Mouse (Mus musculus) liver, embryonic 15.5 days (tissue): ENCODE measurements around the gene Rorc. TPM values are rescaled to one million over a fixed set of nuclear protein-coding genes. Genes with fewer than 3 reads are reported as not detected.

Source experiments
- ATAC-seq: fragments of 200-750 bp; cut with Nextera tagmentation; 2 replicates; pipeline ENCODE4 v1.8.0; 2017; ENCODE audit warnings: moderate number of reproducible peaks, mild to moderate bottlenecking, moderate library complexity; ENCODE audit not compliant: insufficient read depth
- H3K27ac ChIP-seq: fragments of 300-500 bp; sonication (generic); replicated peaks from 2 replicates; pipeline ENCODE4 v1.5.1; 2015; ENCODE audit warnings: mild to moderate bottlenecking, inconsistent platforms
- H3K27me3 ChIP-seq: fragments of 300-500 bp; sonication (generic); 2 replicates; pipeline ENCODE4 v1.6.1; 2015; ENCODE audit warnings: mild to moderate bottlenecking, inconsistent platforms
- H3K36me3 ChIP-seq: fragments of 300-500 bp; sonication (generic); replicated peaks from 2 replicates; pipeline ENCODE4 v1.6.1; 2015; ENCODE audit warnings: moderate library complexity, mild to moderate bottlenecking, inconsistent platforms
- H3K4me1 ChIP-seq: fragments of 300-500 bp; sonication (generic); replicated peaks from 2 replicates; pipeline ENCODE4 v1.6.1; 2015; ENCODE audit warnings: inconsistent platforms
- H3K4me2 ChIP-seq: fragments of 300-500 bp; sonication (generic); 2 replicates; pipeline ENCODE4 v1.6.1; 2015; ENCODE audit warnings: moderate library complexity, mild to moderate bottlenecking, inconsistent platforms
- H3K4me3 ChIP-seq: fragments of 300-500 bp; sonication (generic); replicated peaks from 2 replicates; pipeline ENCODE4 v1.5.1; 2015; ENCODE audit warnings: mild to moderate bottlenecking, inconsistent platforms
- H3K9ac ChIP-seq: fragments of 300-500 bp; sonication (generic); 2 replicates; pipeline ENCODE4 v1.6.1; 2015; ENCODE audit warnings: moderate library complexity, mild to moderate bottlenecking, inconsistent platforms
- H3K9me3 ChIP-seq: fragments of 300-500 bp; sonication (generic); replicated peaks from 2 replicates; pipeline ENCODE4 v1.6.1; 2016; ENCODE audit warnings: inconsistent platforms
- WGBS: fragments of 180-500 bp; shearing (Covaris S2); methylation state at CpG from one replicate; pipeline ENCODE4 v1.1.7; 2015; ENCODE audit warnings: mixed read lengths; ENCODE audit not compliant: insufficient replicate concordance; 5-methylcytosine and 5-hydroxymethylcytosine counted together
- polyA plus RNA-seq: library from polyadenylated mRNA; unstranded; fragments of >200 nt; fragmentation: Nextera tagmentation; extraction: Ambion mirVana; gene quantifications from 2 replicates; pipeline ENCODE4 v1.2.1, GENCODE M21; 2015

The Rorc gene
- polyA plus RNA-seq, 1 experiment from 2014 or later = 1.1 TPM

- ATAC-seq = peak; percentile 97
- Histone ChIP-seq H3K4me1 (peaks cover 16% of the 10 kb centered on the region), H3K27ac (0 out of 2 replicates have a peak within 1 kb of the TSS, but pooled peaks have one; percentile 16), H3K4me3 (peak within 1 kb of the TSS; percentile 61), H3K4me2 (peak within 1 kb of the TSS; percentile 88), H3K9ac (peak within 1 kb of the TSS; percentile 47), H3K9me3 (no peaks in the 10 kb centered on the region), H3K36me3 (no peaks in the 10 kb centered on the region), H3K27me3 (peaks cover 14% of the 10 kb centered on the region; the same call in 1 of the 2 replicates)
- 10% methylated on average over 52 of the region's 52 CpGs for WGBS
Observed at GRCm38 (mm10) chr3:94413031-94413679, 40.6 kb downstream of the Rorc start, which contains the start of gene Tdrkh. Gene Tdrkh, plus strand, starts transcription at chr3:94413273.

DNA sequence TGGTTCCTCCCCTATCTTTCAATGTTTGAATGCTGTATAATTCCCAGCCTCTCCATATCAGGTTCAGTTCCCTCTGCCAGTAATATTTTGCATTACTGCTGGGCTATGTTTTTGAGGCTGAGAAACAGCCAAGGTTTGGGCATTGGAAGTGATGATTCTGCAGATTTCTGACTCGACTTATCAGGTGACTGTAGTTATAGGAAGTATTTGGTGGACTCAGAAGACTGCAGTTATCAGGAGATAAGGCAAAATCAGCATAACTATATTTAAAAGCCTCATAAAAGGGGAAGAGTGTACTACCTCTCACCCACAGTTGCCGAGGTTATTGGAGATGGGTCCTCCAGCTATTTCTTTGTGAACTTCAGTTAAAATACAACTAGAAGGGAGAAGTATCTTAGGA, 58.4 kb downstream of the Rorc start:
- ATAC-seq = no peak
- no peak overlapping the region for H3K9ac ChIP-seq
- H3K27me3 ChIP-seq = no peaks in the 10 kb centered on the region
- H3K4me3 ChIP-seq = no peak overlapping the region
- no peak overlapping the region for H3K4me2 ChIP-seq
- WGBS = 8% methylated on average over 2 of the region's 2 CpGs
- no peaks in the 10 kb centered on the region for H3K9me3 ChIP-seq
- H3K36me3 ChIP-seq = no peaks in the 10 kb centered on the region
- H3K27ac ChIP-seq = no peak overlapping the region
- no peaks in the 10 kb centered on the region; the same call in 1 of the 2 replicates for H3K4me1 ChIP-seq

DNA sequence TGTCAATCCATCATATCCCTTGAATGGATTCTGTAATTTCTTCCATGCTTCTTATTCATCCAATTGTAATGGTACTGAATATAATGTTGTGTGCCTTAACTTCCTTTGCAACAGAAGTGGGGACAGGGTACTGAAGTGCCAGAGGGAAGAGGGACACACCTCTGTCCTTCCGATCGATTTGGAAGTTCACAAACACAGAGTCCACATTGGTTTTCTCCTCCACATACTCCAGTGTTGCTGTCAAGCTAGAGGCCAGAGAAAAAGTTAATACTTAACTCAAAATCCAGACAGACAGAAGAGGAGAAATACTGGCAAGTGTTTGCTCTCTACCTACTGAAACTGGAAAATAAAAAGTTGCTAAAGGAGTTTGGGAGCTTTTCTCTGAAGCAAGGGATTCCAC, 61.7 kb downstream of the Rorc start:
- H3K4me1 ChIP-seq = no peaks in the 10 kb centered on the region; the same call in 1 of the 2 replicates
- no peak overlapping the region for H3K4me2 ChIP-seq
- H3K4me3 ChIP-seq = no peak overlapping the region
- H3K9me3 ChIP-seq = no peaks in the 10 kb centered on the region
- no peaks in the 10 kb centered on the region for H3K36me3 ChIP-seq
- 66% methylated on average over 2 of the region's 2 CpGs for WGBS
- peak; percentile 52; the same call in 1 of the 2 replicates for ATAC-seq
- no peak overlapping the region for H3K9ac ChIP-seq
- H3K27ac ChIP-seq = no peak overlapping the region
- no peaks in the 10 kb centered on the region for H3K27me3 ChIP-seq

GRCm38 (mm10) chr3:94436420-94436819, 63.8 kb downstream of the Rorc start:
- H3K9me3 ChIP-seq = no peaks in the 10 kb centered on the region
- no peaks in the 10 kb centered on the region for H3K36me3 ChIP-seq
- no peak overlapping the region for H3K27ac ChIP-seq
- H3K27me3 ChIP-seq = peaks cover 7% of the 10 kb centered on the region
- H3K4me2 ChIP-seq = no peak overlapping the region
- no peak overlapping the region for H3K4me3 ChIP-seq
- 71% methylated on average over 9 of the region's 9 CpGs for WGBS
- no peak overlapping the region for H3K9ac ChIP-seq
- no peaks in the 10 kb centered on the region; the same call in 1 of the 2 replicates for H3K4me1 ChIP-seq
- ATAC-seq = no peak

- no peak overlapping the region for H3K4me2 ChIP-seq
- peaks cover 7% of the 10 kb centered on the region for H3K27me3 ChIP-seq
- no peak for ATAC-seq
- no peak overlapping the region for H3K9ac ChIP-seq
- no peak overlapping the region for H3K4me3 ChIP-seq
- peaks cover 14% of the 10 kb centered on the region for H3K4me1 ChIP-seq
- peaks cover 15% of the 10 kb centered on the region for H3K36me3 ChIP-seq
- no peak overlapping the region for H3K27ac ChIP-seq
- WGBS = 35% methylated on average over 3 of the region's 3 CpGs
- no peaks in the 10 kb centered on the region for H3K9me3 ChIP-seq
Observed at GRCm38 (mm10) chr3:94441182-94441581, 68.6 kb downstream of the Rorc start.

- ATAC-seq = peak; percentile 99
- Histone ChIP-seq H3K36me3 (peaks cover 34% of the 10 kb centered on the region), H3K4me1 (peaks cover 14% of the 10 kb centered on the region), H3K4me3 (peak within 1 kb of the TSS; percentile 98), H3K4me2 (peak within 1 kb of the TSS; percentile 85), H3K9me3 (no peaks in the 10 kb centered on the region), H3K27me3 (peaks cover 7% of the 10 kb centered on the region), H3K9ac (peak within 1 kb of the TSS; percentile 94), H3K27ac (peak within 1 kb of the TSS; percentile 77)
- under 1% methylated on average over 39 of the region's 39 CpGs for WGBS
Observed at GRCm38 (mm10) chr3:94442951-94443596, 70.5 kb downstream of the Rorc start, which contains the start of gene Mrpl9. Gene Mrpl9, plus strand, starts transcription at chr3:94443318.

GRCm38 (mm10) chr3:94443597-94443964, 71.0 kb downstream of the Rorc start, which contains the start of gene Oaz3:
Gene Oaz3, minus strand, starts transcription at chr3:94443915.
- peaks cover 39% of the 10 kb centered on the region for H3K36me3 ChIP-seq
- ATAC-seq = peak; percentile 73
- H3K9ac ChIP-seq = peak within 1 kb of the TSS; percentile 94
- peak within 1 kb of the TSS; percentile 77 for H3K27ac ChIP-seq
- H3K4me1 ChIP-seq = peaks cover 14% of the 10 kb centered on the region
- peak within 1 kb of the TSS; percentile 85 for H3K4me2 ChIP-seq
- peaks cover 7% of the 10 kb centered on the region for H3K27me3 ChIP-seq
- H3K9me3 ChIP-seq = no peaks in the 10 kb centered on the region
- H3K4me3 ChIP-seq = peak within 1 kb of the TSS; percentile 98
- 0% methylated on average over 24 of the region's 24 CpGs for WGBS

Other genes starting within 250 kb of the Rorc start
- not detected in 2 replicates for gene Gm10696, start 194.6 kb upstream of the Rorc start, polyA plus RNA-seq
- not detected in 2 replicates for gene Gm5286, start 176.1 kb upstream of the Rorc start, polyA plus RNA-seq
- gene Gm4778, start 108.8 kb upstream of the Rorc start, polyA plus RNA-seq = not detected in 2 replicates
- gene Them4, start 62.7 kb upstream of the Rorc start, polyA plus RNA-seq = 3.4 and 3.7 TPM in 2 replicates
- not detected in 2 replicates for gene Them5, start 30.7 kb upstream of the Rorc start, polyA plus RNA-seq
- 0.06 and 0.17 TPM in 2 replicates for gene C2cd4d, start 10.4 kb upstream of the Rorc start, polyA plus RNA-seq
- gene Lingo4, start 25.7 kb downstream of the Rorc start, polyA plus RNA-seq = 0.02 TPM in 1 of 2 replicates, not detected in the other
- gene Tdrkh, start 40.5 kb downstream of the Rorc start, polyA plus RNA-seq = 8.7 and 9.9 TPM in 2 replicates
- 33.0 and 35.5 TPM in 2 replicates for gene Mrpl9, start 70.5 kb downstream of the Rorc start, polyA plus RNA-seq
- gene Oaz3, start 71.1 kb downstream of the Rorc start, polyA plus RNA-seq = 0.17 and 0.44 TPM in 2 replicates
- gene Celf3, start 105.5 kb downstream of the Rorc start, polyA plus RNA-seq = 0.24 and 0.54 TPM in 2 replicates
- 0.35 TPM in 1 of 2 replicates, not detected in the other for gene Riiad1, start 107.5 kb downstream of the Rorc start, polyA plus RNA-seq
- 12.0 and 12.1 TPM in 2 replicates for gene Snx27, start 209.9 kb downstream of the Rorc start, polyA plus RNA-seq